Mouse (Mus musculus): Measurements from ENCODE around the gene Tmem104. TPM values are rescaled to one million over a fixed set of nuclear protein-coding genes. Genes with fewer than 3 reads are reported as not detected.

The Tmem104 gene
- polyA plus RNA-seq, 1 experiment from 2014 or later = 13.4 TPM

GRCm38 (mm10) chr11:115269330-115270066 is 82.2 kb downstream of the Tmem104 start:
- Histone ChIP-seq H3K9ac (no peak overlapping the region), H3K36me3 (peaks cover 16% of the 10 kb centered on the region; the same call in 1 of the 2 replicates), H3K4me2 (replicated peaks) (no peak overlapping the region), H3K9me3 (no peaks in the 10 kb centered on the region), H3K4me1 (peaks cover 24% of the 10 kb centered on the region), H3K27me3 (peaks cover 55% of the 10 kb centered on the region), H3K4me3 (no peak overlapping the region), H3K27ac (no peak overlapping the region)
- 85% methylated on average over 27 of the region's 27 CpGs for WGBS
- ATAC-seq (ENCODE audit: insufficient number of reproducible peaks, insufficient read depth, low FRiP score, low TSS enrichment) = no peak

GRCm38 (mm10) chr11:115270148-115270861 is 83.0 kb downstream of the Tmem104 start:
- no peaks in the 10 kb centered on the region for H3K9me3 ChIP-seq

DNA sequence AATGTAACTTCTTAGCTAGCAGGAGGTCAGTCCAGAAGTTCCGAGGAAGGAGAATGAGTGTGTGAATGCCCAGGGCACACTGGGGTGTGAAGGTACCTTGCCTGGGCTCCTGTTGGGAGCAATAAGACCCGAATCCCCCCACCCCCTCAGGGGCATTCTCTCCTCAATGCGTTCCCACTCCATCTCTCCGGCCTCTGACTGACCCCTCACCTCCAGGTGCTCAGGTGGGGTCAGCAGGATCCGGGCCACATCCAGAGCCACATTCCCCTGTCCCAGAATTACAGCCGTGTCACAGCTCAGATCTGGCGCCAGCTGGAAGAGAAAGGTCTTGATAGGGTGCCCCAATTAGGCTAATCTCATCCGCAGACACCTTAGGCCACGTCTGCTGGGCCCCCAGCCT is 83.8 kb downstream of the Tmem104 start:
- H3K4me2 ChIP-seq (replicated peaks) = no peak overlapping the region
- 77% methylated on average over 9 of the region's 9 CpGs for WGBS
- peaks cover 23% of the 10 kb centered on the region for H3K4me1 ChIP-seq
- no peak overlapping the region for H3K4me3 ChIP-seq
- H3K36me3 ChIP-seq = peaks cover 16% of the 10 kb centered on the region; the same call in 1 of the 2 replicates
- H3K9me3 ChIP-seq = no peaks in the 10 kb centered on the region
- H3K27me3 ChIP-seq = peaks cover 39% of the 10 kb centered on the region
- ATAC-seq (ENCODE audit: insufficient number of reproducible peaks, insufficient read depth, low FRiP score, low TSS enrichment) = no peak
- no peak overlapping the region for H3K9ac ChIP-seq
- H3K27ac ChIP-seq = no peak overlapping the region

More at GRCm38 (mm10) chr11:115270148-115270861, 83.0 kb downstream of the Tmem104 start:
- ATAC-seq (ENCODE audit: insufficient number of reproducible peaks, insufficient read depth, low FRiP score, low TSS enrichment) = no peak
- Histone ChIP-seq H3K9ac (no peak overlapping the region), H3K4me2 (replicated peaks) (no peak overlapping the region), H3K4me3 (no peak overlapping the region), H3K36me3 (peaks cover 16% of the 10 kb centered on the region; the same call in 1 of the 2 replicates), H3K27ac (no peak overlapping the region), H3K4me1 (peaks cover 21% of the 10 kb centered on the region), H3K27me3 (peaks cover 47% of the 10 kb centered on the region)
- WGBS = 32% methylated on average over 19 of the region's 19 CpGs

DNA sequence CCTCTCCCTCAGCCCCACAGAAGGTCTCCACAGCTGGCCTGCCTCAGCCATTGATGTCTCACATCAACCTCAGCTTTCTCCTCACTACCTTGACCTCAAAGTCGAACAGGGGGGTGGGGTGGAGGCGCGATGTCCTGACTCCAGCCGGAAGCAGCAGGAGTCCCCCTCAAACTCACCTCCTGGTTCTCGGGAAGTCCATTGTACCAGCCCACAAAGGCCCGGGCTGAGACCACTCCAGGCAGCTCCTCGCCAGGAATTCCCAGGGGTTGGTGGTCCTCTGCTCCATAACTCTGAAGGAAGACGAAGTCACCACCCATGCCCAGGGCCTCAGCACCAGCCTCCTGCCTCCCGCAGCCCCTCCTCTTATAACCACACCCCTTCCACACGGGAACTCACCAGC is 84.2 kb downstream of the Tmem104 start:
- Histone ChIP-seq H3K36me3 (peaks cover 16% of the 10 kb centered on the region; the same call in 1 of the 2 replicates), H3K4me1 (peaks cover 23% of the 10 kb centered on the region), H3K27me3 (peaks cover 35% of the 10 kb centered on the region), H3K27ac (no peak overlapping the region), H3K4me3 (no peak overlapping the region), H3K9me3 (no peaks in the 10 kb centered on the region), H3K4me2 (replicated peaks) (no peak overlapping the region), H3K9ac (no peak overlapping the region)
- WGBS = 70% methylated on average over 10 of the region's 10 CpGs
- no peak for ATAC-seq (ENCODE audit: insufficient number of reproducible peaks, insufficient read depth, low FRiP score, low TSS enrichment)

DNA sequence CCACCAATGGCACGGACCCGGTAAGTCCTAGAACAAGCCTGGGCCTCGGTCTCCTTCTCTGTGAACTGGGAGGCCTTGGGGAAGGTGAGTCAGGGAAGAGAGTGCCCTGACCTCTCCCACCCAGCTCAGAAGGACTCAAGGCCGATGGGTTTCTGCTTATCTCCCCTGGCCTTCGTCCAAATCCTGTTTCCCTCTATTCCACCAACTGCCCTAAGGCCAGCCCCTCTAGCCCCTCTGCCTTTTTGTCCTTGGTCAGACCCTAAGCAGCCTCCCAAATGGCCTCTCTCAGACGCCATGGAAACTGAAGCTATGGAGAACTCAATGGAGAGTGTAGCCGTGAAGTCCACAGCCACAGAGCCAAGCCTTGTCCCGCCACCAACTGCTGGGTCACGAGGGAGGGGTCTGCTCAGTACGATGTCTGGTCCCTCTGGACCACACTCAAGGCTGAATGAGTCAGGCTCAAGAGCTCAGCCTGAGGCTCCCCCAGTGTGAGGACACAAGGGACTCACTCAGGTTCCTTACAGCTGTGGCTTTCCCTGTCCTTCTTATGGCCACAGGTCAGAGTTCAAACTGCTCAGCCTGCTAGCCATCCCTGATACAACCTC is 85.7 kb downstream of the Tmem104 start:
- no peak for ATAC-seq (ENCODE audit: insufficient number of reproducible peaks, insufficient read depth, low FRiP score, low TSS enrichment)

GRCm38 (mm10) chr11:115273735-115274134 is 86.4 kb downstream of the Tmem104 start:
- Histone ChIP-seq H3K27ac (no peak overlapping the region), H3K9ac (no peak overlapping the region), H3K4me3 (no peak overlapping the region), H3K27me3 (peaks cover 13% of the 10 kb centered on the region), H3K4me1 (peaks cover 22% of the 10 kb centered on the region), H3K9me3 (no peaks in the 10 kb centered on the region), H3K36me3 (peaks cover 8% of the 10 kb centered on the region; the same call in 1 of the 2 replicates), H3K4me2 (replicated peaks) (no peak overlapping the region)
- ATAC-seq (ENCODE audit: insufficient number of reproducible peaks, insufficient read depth, low FRiP score, low TSS enrichment) = no peak
- 46% methylated on average over 7 of the region's 7 CpGs for WGBS

More for the DNA sequence above, 85.7 kb downstream of the Tmem104 start:
- Histone ChIP-seq H3K36me3 (peaks cover 15% of the 10 kb centered on the region; the same call in 1 of the 2 replicates), H3K4me1 (peaks cover 20% of the 10 kb centered on the region), H3K4me3 (no peak overlapping the region), H3K27ac (no peak overlapping the region), H3K9me3 (no peaks in the 10 kb centered on the region), H3K9ac (no peak overlapping the region), H3K27me3 (peaks cover 20% of the 10 kb centered on the region), H3K4me2 (replicated peaks) (no peak overlapping the region)
- WGBS = 79% methylated on average over 10 of the region's 10 CpGs

DNA sequence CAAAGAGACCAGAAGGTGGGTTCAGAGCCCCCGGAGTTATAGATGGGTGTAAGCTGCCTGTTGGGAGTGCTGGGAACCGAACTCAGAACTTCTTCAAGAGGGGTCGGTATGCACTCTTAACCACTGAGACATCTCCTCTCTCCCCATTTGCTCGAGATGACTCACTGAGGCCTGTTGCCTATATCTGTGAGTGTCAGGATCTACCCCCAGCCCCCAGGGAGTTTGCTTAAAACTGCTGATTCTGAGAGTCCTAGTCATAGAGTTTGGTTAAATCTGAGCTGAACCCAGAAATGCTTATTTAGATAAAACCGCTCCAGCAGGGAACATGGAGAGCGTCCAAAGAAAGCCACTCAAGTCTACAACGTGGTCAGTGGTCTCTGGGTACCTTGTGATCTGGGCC is 86.9 kb downstream of the Tmem104 start:
- Histone ChIP-seq H3K27ac (no peak overlapping the region), H3K4me3 (no peak overlapping the region), H3K36me3 (peaks cover 4% of the 10 kb centered on the region; the same call in 1 of the 2 replicates), H3K4me2 (replicated peaks) (no peak overlapping the region), H3K9ac (no peak overlapping the region), H3K27me3 (peaks cover 8% of the 10 kb centered on the region), H3K9me3 (no peaks in the 10 kb centered on the region), H3K4me1 (peaks cover 22% of the 10 kb centered on the region)
- no peak for ATAC-seq (ENCODE audit: insufficient number of reproducible peaks, insufficient read depth, low FRiP score, low TSS enrichment)
- WGBS = 82% methylated on average over 7 of the region's 7 CpGs

DNA sequence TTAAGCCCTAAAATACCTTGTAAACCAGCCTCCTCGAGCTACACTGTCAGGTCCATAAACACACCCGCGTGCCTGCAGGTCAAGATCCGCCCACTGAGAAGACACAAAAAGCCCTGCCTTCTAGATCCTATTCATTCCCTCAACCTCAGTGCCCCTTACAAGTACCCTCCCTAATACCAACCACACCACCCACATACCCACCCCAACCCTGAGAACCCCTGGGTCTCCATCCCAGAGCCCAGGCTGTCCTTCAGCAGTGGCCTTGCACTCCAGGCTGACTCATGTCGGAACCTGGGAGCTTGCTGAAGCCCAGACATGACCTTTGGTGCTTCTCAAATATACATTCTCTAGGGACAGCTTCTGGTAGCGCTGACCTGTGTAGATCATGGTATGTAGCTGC is 87.5 kb downstream of the Tmem104 start:
- 90% methylated on average over 6 of the region's 6 CpGs for WGBS
- Histone ChIP-seq H3K36me3 (no peaks in the 10 kb centered on the region), H3K9ac (no peak overlapping the region), H3K4me1 (peaks cover 22% of the 10 kb centered on the region), H3K4me2 (replicated peaks) (no peak overlapping the region), H3K27ac (no peak overlapping the region), H3K27me3 (0 out of 2 replicates have a peak, but pooled peaks cover 3% of the 10 kb centered on the region), H3K9me3 (no peaks in the 10 kb centered on the region), H3K4me3 (no peak overlapping the region)
- ATAC-seq (ENCODE audit: insufficient number of reproducible peaks, insufficient read depth, low FRiP score, low TSS enrichment) = no peak

- no peaks in the 10 kb centered on the region for H3K27me3 ChIP-seq
- no peaks in the 10 kb centered on the region for H3K9me3 ChIP-seq
- peaks cover 19% of the 10 kb centered on the region for H3K4me1 ChIP-seq
- H3K27ac ChIP-seq = no peak overlapping the region
- no peak for ATAC-seq (ENCODE audit: insufficient number of reproducible peaks, insufficient read depth, low FRiP score, low TSS enrichment)
- H3K9ac ChIP-seq = peak overlapping the region; percentile 71
- no peak overlapping the region for H3K4me3 ChIP-seq
- H3K36me3 ChIP-seq = no peaks in the 10 kb centered on the region
- H3K4me2 ChIP-seq (replicated peaks) = peak overlapping the region; percentile 82
- 84% methylated on average over 6 of the region's 6 CpGs for WGBS
Measured at GRCm38 (mm10) chr11:115275509-115275908, 88.2 kb downstream of the Tmem104 start.

- Histone ChIP-seq H3K4me3 (peak overlapping the region; percentile 62), H3K27ac (no peak overlapping the region), H3K4me2 (replicated peaks) (peak overlapping the region; percentile 82), H3K27me3 (no peaks in the 10 kb centered on the region), H3K9ac (peak overlapping the region; percentile 71), H3K4me1 (peaks cover 19% of the 10 kb centered on the region), H3K36me3 (no peaks in the 10 kb centered on the region), H3K9me3 (no peaks in the 10 kb centered on the region)
- 55% methylated on average over 3 of the region's 3 CpGs for WGBS
- no peak for ATAC-seq (ENCODE audit: insufficient number of reproducible peaks, insufficient read depth, low FRiP score, low TSS enrichment)
Measured at GRCm38 (mm10) chr11:115275954-115276353, 88.7 kb downstream of the Tmem104 start.

DNA sequence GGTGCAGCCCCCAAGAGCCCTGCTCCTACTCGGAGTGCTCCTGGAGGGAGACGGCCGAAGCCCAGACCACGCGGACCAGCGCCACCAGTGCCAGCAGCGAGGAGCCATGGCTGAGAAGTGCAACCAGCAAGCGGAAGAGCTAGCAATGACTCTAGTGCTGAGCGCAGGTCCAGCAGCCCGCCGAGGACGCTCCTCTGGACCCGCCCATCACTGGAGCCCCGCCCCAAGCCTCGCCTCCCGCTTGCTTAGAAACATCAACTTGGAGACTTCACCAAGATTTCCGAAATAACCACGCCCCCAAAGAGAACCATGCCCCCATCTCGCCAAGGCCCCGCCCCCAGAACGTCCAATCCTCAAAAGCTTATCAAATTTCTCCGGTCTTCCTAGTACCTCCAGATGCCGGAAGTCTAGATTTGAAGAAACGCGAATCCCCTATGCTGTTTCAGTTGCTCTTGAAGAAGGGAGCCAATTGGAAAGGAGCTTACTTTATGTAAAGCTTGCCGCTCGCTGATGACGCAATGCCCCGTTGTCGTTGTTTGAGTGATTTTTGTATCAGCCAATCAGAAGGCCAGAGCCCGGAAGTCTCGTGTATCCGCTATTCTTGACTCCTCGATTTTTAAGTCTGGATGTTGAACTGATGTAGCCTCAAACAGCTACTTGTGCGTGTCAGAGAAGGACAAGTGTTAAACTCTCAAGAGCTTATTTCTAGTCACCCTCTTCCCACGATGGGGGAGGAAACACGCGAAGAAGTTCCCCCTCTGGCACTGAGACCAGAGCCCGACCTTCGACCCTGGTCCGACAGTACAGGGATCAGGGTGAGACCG is 89.7 kb downstream of the Tmem104 start, which contains the start of gene Fdxr:
Gene Fdxr, minus strand, starts transcription at position 271 of the 824 bp plus-strand sequence.
- ATAC-seq (ENCODE audit: insufficient number of reproducible peaks, insufficient read depth, low FRiP score, low TSS enrichment) = peak; percentile 95
- under 1% methylated on average over 42 of the region's 42 CpGs for WGBS

More for the DNA sequence above, 89.7 kb downstream of the Tmem104 start, which contains the start of gene Fdxr:
- H3K9ac ChIP-seq = peak within 1 kb of the TSS; percentile 71
- peak within 1 kb of the TSS; percentile 82 for H3K4me2 ChIP-seq (replicated peaks)
- H3K36me3 ChIP-seq = no peaks in the 10 kb centered on the region
- no peaks in the 10 kb centered on the region for H3K9me3 ChIP-seq
- H3K27me3 ChIP-seq = no peaks in the 10 kb centered on the region
- H3K27ac ChIP-seq = peak within 1 kb of the TSS; percentile 80
- peak within 1 kb of the TSS; percentile 62 for H3K4me3 ChIP-seq
- peaks cover 19% of the 10 kb centered on the region for H3K4me1 ChIP-seq
